9 mouse cellular contexts compared by ENCODE assay signal in the genomic region with DNA sequence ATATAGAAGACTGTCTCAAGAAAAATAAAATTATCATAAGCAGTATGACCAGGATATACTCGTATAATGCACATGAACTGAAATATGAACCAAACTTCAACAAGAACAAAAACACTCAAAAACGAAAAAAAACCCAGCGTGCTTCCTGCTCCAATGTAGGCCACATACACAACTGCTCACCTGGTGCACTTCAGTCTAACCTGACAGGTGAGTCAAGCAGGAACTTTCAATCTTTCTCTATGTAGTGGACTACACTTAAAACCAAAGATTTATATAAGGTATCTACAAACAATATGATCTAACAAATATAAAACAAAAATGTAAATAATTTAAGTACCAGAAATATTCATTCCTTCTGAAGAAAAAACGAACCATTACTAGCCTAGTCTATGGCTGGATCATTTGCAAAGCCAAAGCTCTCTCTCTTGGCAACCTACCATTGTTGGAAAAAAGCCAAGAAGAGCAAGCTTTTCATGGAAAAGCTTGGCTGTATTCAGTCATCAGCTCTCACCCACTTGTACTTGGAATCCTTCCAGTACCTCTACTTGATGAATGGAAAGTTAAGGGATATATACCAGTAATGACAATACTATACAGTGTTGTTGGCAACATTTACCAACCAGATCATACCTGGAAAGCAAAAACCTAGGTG. TPM values are rescaled to one million over a fixed set of nuclear protein-coding genes. Genes with fewer than 3 reads are reported as not detected.
DNase-seq lines count a peak whose midpoint lies in the region; ATAC-seq lines count a peak whose summit lies in the region.
"Had no signal": no experiment of that assay in that cellular context is flagged by ENCODE, and none has a peak within 500 bp of the region (broad histone marks: within the 10 kb centered on the region; RNA-seq: fewer than 3 reads in every experiment).

No protein-coding gene starts in this region.

- peaks cover 12% of the 10 kb centered on the region for H3K4me1 ChIP-seq in embryonic facial prominence, embryonic 13.5 days
- no peaks in the 10 kb centered on the region for H3K4me1 ChIP-seq in embryonic facial prominence, embryonic 10.5 days
- H3K4me1 ChIP-seq in midbrain, embryonic 13.5 days (replicated peaks): 0 out of 2 replicates have a peak, but pooled peaks cover 14% of the 10 kb centered on the region
- H3K4me1 ChIP-seq in midbrain, embryonic 10.5 days: no peaks in the 10 kb centered on the region
- peaks cover 46% of the 10 kb centered on the region for H3K4me1 ChIP-seq in heart, embryonic 12.5 days (replicated peaks)

- intact Hi-C loops in left cerebral cortex, postnatal 25 days (cut with DNase I): no loop called here

- no peak overlapping the region for H3K4me2 ChIP-seq in embryonic facial prominence, embryonic 13.5 days
- H3K4me2 ChIP-seq in midbrain, embryonic 13.5 days (replicated peaks): no peak overlapping the region
- H3K4me2 ChIP-seq in heart, embryonic 12.5 days: no peak overlapping the region

- no peaks in the 10 kb centered on the region for H3K9me3 ChIP-seq in embryonic facial prominence, embryonic 13.5 days
- H3K9me3 ChIP-seq in embryonic facial prominence, embryonic 10.5 days: no peaks in the 10 kb centered on the region
- no peaks in the 10 kb centered on the region for H3K9me3 ChIP-seq in midbrain, embryonic 13.5 days
- H3K9me3 ChIP-seq in midbrain, embryonic 10.5 days (replicated peaks): no peaks in the 10 kb centered on the region
- no peaks in the 10 kb centered on the region for H3K9me3 ChIP-seq in heart, embryonic 12.5 days (replicated peaks)

- H3K36me3 ChIP-seq in embryonic facial prominence, embryonic 13.5 days: peaks cover 10% of the 10 kb centered on the region
- peaks cover 30% of the 10 kb centered on the region for H3K36me3 ChIP-seq in embryonic facial prominence, embryonic 10.5 days (replicated peaks)
- no peaks in the 10 kb centered on the region for H3K36me3 ChIP-seq in midbrain, embryonic 13.5 days
- peaks cover 29% of the 10 kb centered on the region for H3K36me3 ChIP-seq in midbrain, embryonic 10.5 days
- H3K36me3 ChIP-seq in heart, embryonic 12.5 days: no peaks in the 10 kb centered on the region

- no peaks in the 10 kb centered on the region for H3K27me3 ChIP-seq in embryonic facial prominence, embryonic 13.5 days
- H3K27me3 ChIP-seq in embryonic facial prominence, embryonic 10.5 days (replicated peaks; ENCODE audit: low read depth, poor library complexity, severe bottlenecking): no peaks in the 10 kb centered on the region
- H3K27me3 ChIP-seq in midbrain, embryonic 13.5 days: no peaks in the 10 kb centered on the region
- no peaks in the 10 kb centered on the region for H3K27me3 ChIP-seq in midbrain, embryonic 10.5 days (ENCODE audit: low read depth, poor library complexity, severe bottlenecking)
- H3K27me3 ChIP-seq in heart, embryonic 12.5 days (replicated peaks): no peaks in the 10 kb centered on the region

- peak overlapping the region; percentile 60 for H3K27ac ChIP-seq in embryonic facial prominence, embryonic 13.5 days
- no peak overlapping the region for H3K27ac ChIP-seq in embryonic facial prominence, embryonic 10.5 days (replicated peaks)
- no peak overlapping the region for H3K27ac ChIP-seq in midbrain, embryonic 13.5 days
- no peak overlapping the region for H3K27ac ChIP-seq in midbrain, embryonic 10.5 days (replicated peaks)
- H3K27ac ChIP-seq in heart, embryonic 12.5 days (ENCODE audit: poor library complexity, severe bottlenecking): peak overlapping the region; percentile 83
- H3K27ac ChIP-seq: liver, embryonic 14.5 days had no signal

- H3K9ac ChIP-seq in embryonic facial prominence, embryonic 13.5 days: no peak overlapping the region
- no peak overlapping the region for H3K9ac ChIP-seq in midbrain, embryonic 13.5 days (replicated peaks)
- H3K9ac ChIP-seq in heart, embryonic 12.5 days: no peak overlapping the region
- H3K9ac ChIP-seq: liver, embryonic 14.5 days had no signal

- no peak for ATAC-seq in embryonic facial prominence, embryonic 13.5 days (ENCODE audit: insufficient number of reproducible peaks, insufficient read depth, low FRiP score, low TSS enrichment, low read depth)
- peak; percentile 14; the same call in 1 of the 2 replicates for ATAC-seq in midbrain, embryonic 13.5 days
- ATAC-seq in heart, embryonic 12.5 days (ENCODE audit: insufficient number of reproducible peaks, low FRiP score): peak; percentile 57; the same call in 1 of the 2 replicates
- no peak for ATAC-seq in megakaryocyte-erythroid progenitor cell, adult 5-6 weeks (replicated peaks; ENCODE audit: low FRiP score, low TSS enrichment, poor library complexity, severe bottlenecking)

- DNase-seq in embryonic facial prominence, embryonic 10.5 days (ENCODE audit: low spot score): no peak
- DNase-seq in midbrain, embryonic 10.5 days (ENCODE audit: low spot score): no peak
- DNase-seq in left cerebral cortex, postnatal 25 days (ENCODE audit: low spot score in 2 of 2): peak; percentile 58 to 89
- DNase-seq in liver: no peak

- WGBS in embryonic facial prominence, embryonic 13.5 days: 75% methylated on average over 4 of the region's 4 CpGs
- whole genome bisulfite sequencing in embryonic facial prominence, embryonic 10.5 days: 89% methylated on average over 4 of the region's 4 CpGs
- WGBS in midbrain, embryonic 13.5 days: 89% methylated on average over 4 of the region's 4 CpGs
- 94% methylated on average over 4 of the region's 4 CpGs for WGBS in midbrain, embryonic 10.5 days
- WGBS in heart, embryonic 12.5 days: 76% methylated on average over 4 of the region's 4 CpGs

- no peak overlapping the region for H3K4me3 ChIP-seq in embryonic facial prominence, embryonic 13.5 days
- no peak overlapping the region for H3K4me3 ChIP-seq in embryonic facial prominence, embryonic 10.5 days
- H3K4me3 ChIP-seq in midbrain, embryonic 13.5 days (replicated peaks): no peak overlapping the region
- H3K4me3 ChIP-seq in midbrain, embryonic 10.5 days: no peak overlapping the region
- no peak overlapping the region for H3K4me3 ChIP-seq in heart, embryonic 12.5 days

RNA-seq across cellular contexts. Expression of gene Crebbp, which starts 53.4 kb away (rescaled TPM):
- polyA plus RNA-seq in embryonic facial prominence, embryonic 13.5 days (2015; fragmentation: Nextera tagmentation; extraction: Ambion mirVana): 51.3 and 59.4 TPM in 2 replicates
- 32.3 and 32.4 TPM in 2 replicates for polyA plus RNA-seq in embryonic facial prominence, embryonic 10.5 days (2016; fragmentation: Nextera tagmentation; extraction: Ambion mirVana)
- 43.8 and 47.1 TPM in 2 replicates for polyA plus RNA-seq in midbrain, embryonic 13.5 days (2015; fragmentation: Nextera tagmentation; extraction: Ambion mirVana)
- 27.7 and 30.2 TPM in 2 replicates for polyA plus RNA-seq in midbrain, embryonic 10.5 days (2016; fragmentation: Nextera tagmentation; extraction: Ambion mirVana)
- polyA plus RNA-seq in heart, embryonic 12.5 days (2016; fragmentation: Nextera tagmentation; extraction: Ambion mirVana): 23.2 and 30.1 TPM in 2 replicates
- total RNA-seq in left cerebral cortex, postnatal 25 days (2021): 10 to 100 TPM; 82.9 to 83.8 TPM
- total RNA-seq in megakaryocyte-erythroid progenitor cell, adult 5-6 weeks (2014; fragmentation: Nextera tagmentation): 39.7 and 41.0 TPM in 2 replicates
- total RNA-seq in megakaryocyte-erythroid progenitor cell, adult 5-6 weeks (2017): 10.2 and 14.4 TPM in 2 replicates

Comparison
In these comparisons a context has a peak if more than half of its experiments do, and no peak if none do; other contexts are left out.
1. H3K27ac ChIP-seq: peak in embryonic facial prominence, embryonic 13.5 days (single experiment) and heart, embryonic 12.5 days (single experiment); none in embryonic facial prominence, embryonic 10.5 days (single experiment), midbrain, embryonic 13.5 days (single experiment) and midbrain, embryonic 10.5 days (single experiment).
2. ATAC-seq: peak in midbrain, embryonic 13.5 days (single experiment) and heart, embryonic 12.5 days (single experiment); none in embryonic facial prominence, embryonic 13.5 days (single experiment) and megakaryocyte-erythroid progenitor cell, adult 5-6 weeks (single experiment).
3. DNase-seq: peak in left cerebral cortex, postnatal 25 days (2 of 2); none in embryonic facial prominence, embryonic 10.5 days (single experiment), midbrain, embryonic 10.5 days (single experiment) and liver (single experiment).